Mouse (Mus musculus) liver, embryonic 11.5 days (tissue): Measurements from ENCODE around the gene Wdr24. TPM values are rescaled to one million over a fixed set of nuclear protein-coding genes. Genes with fewer than 3 reads are reported as not detected.
"Not testable (repeated sequence)": the region's sequence is repeated elsewhere in the genome, so short reads cannot be mapped to it uniquely, and the experiment has no call there.

Experiments used
- ATAC-seq: fragments of 200-750 bp; cut with Nextera tagmentation; replicated peaks from 2 replicates; pipeline ENCODE4 v1.8.0; 2017; ENCODE audit warnings: moderate number of reproducible peaks, mild to moderate bottlenecking, moderate TSS enrichment, moderate library complexity; ENCODE audit not compliant: low FRiP score
- DNase-seq: peaks from one replicate; pipeline ENCODE4 v3.0.0-alpha.2; 2017; ENCODE audit warnings: low spot score
- H3K27ac ChIP-seq: fragments of 300-500 bp; sonication (generic); 2 replicates; pipeline ENCODE4 v1.5.1; 2014; ENCODE audit warnings: mild to moderate bottlenecking, low read depth, low read length, control low read depth
- H3K27me3 ChIP-seq: fragments of 300-500 bp; sonication (generic); replicated peaks from 2 replicates; pipeline ENCODE4 v1.6.1; 2014; ENCODE audit warnings: low read length, mixed read lengths; ENCODE audit not compliant: control insufficient read depth, insufficient read depth
- H3K36me3 ChIP-seq: fragments of 300-500 bp; sonication (generic); 2 replicates; pipeline ENCODE4 v1.6.1; 2014; ENCODE audit warnings: mild to moderate bottlenecking, low read length, moderate library complexity, mixed read lengths; ENCODE audit not compliant: control insufficient read depth, insufficient read depth
- H3K4me1 ChIP-seq: fragments of 300-500 bp; sonication (generic); replicated peaks from 2 replicates; pipeline ENCODE4 v1.6.1; 2014; ENCODE audit warnings: low read length, mixed read lengths; ENCODE audit not compliant: control insufficient read depth, insufficient read depth
- H3K4me2 ChIP-seq: fragments of 300-500 bp; sonication (generic); 2 replicates; pipeline ENCODE4 v1.6.1; 2014; ENCODE audit warnings: mild to moderate bottlenecking, control low read depth, moderate library complexity
- H3K4me3 ChIP-seq: fragments of 300-500 bp; sonication (generic); 2 replicates; pipeline ENCODE4 v1.5.1; 2014; ENCODE audit warnings: low read depth, low read length, control low read depth
- H3K9ac ChIP-seq: fragments of 300-500 bp; sonication (generic); 2 replicates; pipeline ENCODE4 v1.6.1; 2014; ENCODE audit warnings: low read depth, low read length, control low read depth
- H3K9me3 ChIP-seq: fragments of 300-500 bp; sonication (generic); 2 replicates; pipeline ENCODE4 v1.6.1; 2016; ENCODE audit warnings: low read length, inconsistent platforms, mixed read lengths; ENCODE audit not compliant: control insufficient read depth
- WGBS: fragments of 180-500 bp; shearing (Covaris S2); extraction: QIAGEN DNeasy Blood & Tissue Kit; methylation state at CpG from one replicate; pipeline ENCODE4 v1.1.7; 2014; 5-methylcytosine and 5-hydroxymethylcytosine counted together
- polyA plus RNA-seq: library from polyadenylated mRNA; unstranded; fragments of >200 nt; fragmentation: Nextera tagmentation; extraction: Ambion mirVana; gene quantifications from 2 replicates; pipeline ENCODE4 v1.2.1, GENCODE M21; 2014

Gene Wdr24
- polyA plus RNA-seq, 1 experiment from 2014 or later, result 29.8 TPM

DNA sequence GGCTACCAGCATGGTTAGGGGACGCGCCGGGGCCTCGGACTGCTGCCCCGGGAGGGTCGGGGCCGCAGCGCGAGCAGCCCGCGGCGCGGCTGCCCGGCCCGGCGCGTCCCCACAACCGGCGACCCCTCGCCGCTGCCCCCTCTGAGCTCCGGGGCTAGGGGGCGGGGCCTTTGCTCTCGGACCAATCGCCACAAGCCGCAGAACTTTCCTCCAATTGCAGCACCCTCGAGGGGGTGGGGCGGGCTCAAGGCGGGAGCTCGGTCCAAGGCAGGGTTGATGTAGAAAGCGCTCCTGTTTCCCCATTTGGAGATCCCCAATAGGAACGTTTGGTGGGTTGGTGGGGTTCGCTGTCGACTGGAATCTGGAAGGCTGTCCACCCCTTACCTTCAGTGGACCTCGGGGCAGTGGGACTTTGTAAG is 26.5 kb upstream of the Wdr24 start, which contains the start of gene Metrn:
Gene Metrn (minus strand): TSS at position 186 of the 419 bp plus-strand sequence.
- ATAC-seq, result peak; percentile 82
- Histone ChIP-seq H3K9me3 (no peaks in the 10 kb centered on the region), H3K27ac (no peak within 1 kb of the TSS), H3K4me3 (peak within 1 kb of the TSS; percentile 73), H3K4me2 (peak within 1 kb of the TSS; percentile 98), H3K9ac (peak within 1 kb of the TSS; percentile 71), H3K36me3 (no peaks in the 10 kb centered on the region), H3K27me3 (no peaks in the 10 kb centered on the region; the same call in 1 of the 2 replicates), H3K4me1 (peaks cover 23% of the 10 kb centered on the region)
- under 1% methylated on average over 35 of the region's 35 CpGs for WGBS
- peak; percentile 91 for DNase-seq

- Histone ChIP-seq H3K4me1 (peaks cover 8% of the 10 kb centered on the region; the same call in 1 of the 2 replicates), H3K4me2 (no peak overlapping the region), H3K9ac (no peak overlapping the region), H3K4me3 (no peak overlapping the region), H3K27me3 (peaks cover 7% of the 10 kb centered on the region), H3K9me3 (no peaks in the 10 kb centered on the region), H3K36me3 (no peaks in the 10 kb centered on the region), H3K27ac (no peak overlapping the region)
- DNase-seq (no peak), ATAC-seq (peak; percentile 38)
- WGBS, result 5% methylated on average over 6 of the region's 6 CpGs
These were observed 22.4 kb upstream of the Wdr24 start for GRCm38 (mm10) chr17:25801029-25801428.

- Histone ChIP-seq H3K9me3 (no peaks in the 10 kb centered on the region), H3K4me1 (no peaks in the 10 kb centered on the region), H3K4me3 (no peak overlapping the region), H3K36me3 (no peaks in the 10 kb centered on the region), H3K9ac (no peak overlapping the region), H3K27me3 (peaks cover 12% of the 10 kb centered on the region), H3K4me2 (no peak overlapping the region), H3K27ac (no peak overlapping the region)
- no peak for DNase-seq
- 11% methylated on average over 10 of the region's 10 CpGs for WGBS
- no peak for ATAC-seq
These were observed 20.5 kb upstream of the Wdr24 start for GRCm38 (mm10) chr17:25802825-25803517.

GRCm38 (mm10) chr17:25806507-25806906 is 16.9 kb upstream of the Wdr24 start:
- no peak overlapping the region for H3K9ac ChIP-seq
- peaks cover 4% of the 10 kb centered on the region; the same call in 1 of the 2 replicates for H3K4me1 ChIP-seq
- no peak for DNase-seq
- peaks cover 47% of the 10 kb centered on the region for H3K27me3 ChIP-seq
- no peaks in the 10 kb centered on the region for H3K36me3 ChIP-seq
- 73% methylated on average over 4 of the region's 4 CpGs for WGBS
- no peak overlapping the region for H3K4me3 ChIP-seq
- no peak overlapping the region for H3K27ac ChIP-seq
- no peak overlapping the region for H3K4me2 ChIP-seq
- no peaks in the 10 kb centered on the region for H3K9me3 ChIP-seq
- ATAC-seq, result no peak

DNA sequence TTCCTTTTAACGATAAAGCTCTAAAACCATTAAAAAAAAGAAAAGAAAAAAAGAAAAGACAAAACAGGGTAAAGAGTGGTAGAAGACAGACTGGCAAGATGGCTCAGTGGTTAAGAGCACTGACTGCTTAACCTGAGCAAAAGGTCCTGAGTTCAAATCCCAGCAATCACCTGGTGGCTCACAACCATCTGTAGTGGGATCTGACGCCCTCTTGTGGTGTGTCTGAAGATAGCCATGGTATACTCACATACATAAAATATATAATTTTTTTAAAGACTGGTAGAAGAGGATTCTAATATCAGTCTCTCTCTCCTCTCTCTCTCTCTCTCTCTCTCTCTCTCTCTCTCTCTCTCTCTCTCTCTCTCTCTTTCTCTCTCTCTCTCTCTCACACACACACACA is 16.0 kb upstream of the Wdr24 start:
- peaks cover 56% of the 10 kb centered on the region for H3K27me3 ChIP-seq
- ATAC-seq, H3K27ac ChIP-seq: not testable (repeated sequence)

GRCm38 (mm10) chr17:25808028-25808427 is 15.4 kb upstream of the Wdr24 start:
- peaks cover 4% of the 10 kb centered on the region; the same call in 1 of the 2 replicates for H3K4me1 ChIP-seq
- H3K4me3 ChIP-seq, result 0 out of 2 replicates have a peak overlapping the region, but pooled peaks have one; percentile 59
- ATAC-seq, result no peak
- 43% methylated on average over 5 of the region's 5 CpGs for WGBS
- no peak for DNase-seq
- no peaks in the 10 kb centered on the region for H3K9me3 ChIP-seq
- no peak overlapping the region for H3K9ac ChIP-seq
- H3K27me3 ChIP-seq, result peaks cover 61% of the 10 kb centered on the region
- H3K27ac ChIP-seq, result no peak overlapping the region
- H3K4me2 ChIP-seq, result peak overlapping the region; percentile 90
- H3K36me3 ChIP-seq, result no peaks in the 10 kb centered on the region

More for the DNA sequence above, 16.0 kb upstream of the Wdr24 start:
- WGBS, result 35% methylated on average over 2 of the region's 2 CpGs
- not testable (repeated sequence) for H3K9me3 ChIP-seq, H3K36me3 ChIP-seq, H3K4me2 ChIP-seq, H3K4me1 ChIP-seq, H3K9ac ChIP-seq, H3K4me3 ChIP-seq, DNase-seq

DNA sequence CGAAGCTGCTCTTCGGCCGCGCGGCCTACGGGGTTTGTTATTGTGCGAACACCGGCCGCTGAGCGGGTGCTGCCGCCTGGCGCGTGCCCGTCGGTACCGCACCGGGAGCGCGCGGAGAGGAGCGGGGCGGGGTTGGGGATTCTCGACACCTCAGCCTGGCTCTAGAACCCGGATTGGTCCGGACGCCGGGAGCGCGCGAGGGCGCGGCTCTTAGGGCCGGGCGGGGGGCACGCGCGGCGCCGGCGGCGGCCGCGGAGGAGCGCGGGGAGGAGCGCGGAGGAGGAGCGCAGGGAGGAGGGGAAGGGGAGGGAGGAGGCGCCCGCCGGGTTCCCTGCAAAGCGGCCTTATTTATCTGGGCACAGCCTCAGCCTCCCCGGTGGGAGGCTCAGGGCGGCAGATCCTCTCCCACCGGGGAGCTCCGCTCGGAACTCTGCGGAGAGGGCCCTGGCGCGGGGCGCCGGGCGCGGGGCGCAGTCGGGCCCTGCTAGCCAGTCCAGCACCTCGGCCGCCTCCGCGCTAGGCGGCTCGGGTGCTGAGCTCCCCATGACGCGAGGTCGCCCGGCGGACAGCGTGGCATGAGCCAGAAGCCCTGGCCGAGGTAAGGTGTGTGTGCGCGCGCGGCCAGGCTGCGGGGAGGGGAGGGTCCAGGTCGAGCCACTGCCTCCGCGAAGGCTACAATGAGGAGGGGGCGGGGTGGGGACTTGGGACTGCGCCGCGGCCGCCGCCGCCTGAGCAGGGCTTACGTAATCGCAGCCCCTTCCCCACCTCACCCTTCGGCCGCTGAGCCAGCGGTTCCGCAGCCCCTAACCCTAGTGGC is 14.4 kb upstream of the Wdr24 start, which contains the start of gene Fbxl16:
Gene Fbxl16 (plus strand): TSS at position 297 of the 817 bp plus-strand sequence.
- ATAC-seq, result peak; percentile 54
- Histone ChIP-seq H3K4me1 (peaks cover 4% of the 10 kb centered on the region; the same call in 1 of the 2 replicates), H3K4me2 (peak within 1 kb of the TSS; percentile 90), H3K9me3 (no peaks in the 10 kb centered on the region), H3K27me3 (peaks cover 66% of the 10 kb centered on the region), H3K4me3 (peak within 1 kb of the TSS; percentile 59), H3K36me3 (no peaks in the 10 kb centered on the region), H3K9ac (peak within 1 kb of the TSS; percentile 27), H3K27ac (no peak within 1 kb of the TSS)
- peak; percentile 60 for DNase-seq
- under 1% methylated on average over 85 of the region's 100 CpGs for WGBS

- H3K4me2 ChIP-seq, result peak overlapping the region; percentile 90
- H3K27me3 ChIP-seq, result peaks cover 70% of the 10 kb centered on the region
- H3K9me3 ChIP-seq, result no peaks in the 10 kb centered on the region
- peak overlapping the region; percentile 22 for H3K9ac ChIP-seq
- peaks cover 4% of the 10 kb centered on the region; the same call in 1 of the 2 replicates for H3K4me1 ChIP-seq
- no peak overlapping the region for H3K27ac ChIP-seq
- H3K4me3 ChIP-seq, result peak overlapping the region; percentile 59
- DNase-seq (no peak), ATAC-seq (no peak)
- WGBS, result 13% methylated on average over 25 of the region's 25 CpGs
- no peaks in the 10 kb centered on the region for H3K36me3 ChIP-seq
These were observed 13.7 kb upstream of the Wdr24 start for GRCm38 (mm10) chr17:25809606-25810340.
